Mouse (Mus musculus) G1E-ER4 (cell line): ENCODE measurements at regions not wholly inside any gene's neighbourhood (a gene's known extent, or its start where the extent isn't known, plus 50 kb on each side); places are given as distances from the start of the nearest gene placed in this dataset.

Experiments used
- GATA1 ChIP-seq: IDR thresholded peaks from one replicate; pipeline ENCODE4 v1.8.0; 2012; ENCODE audit warnings: low read length, inconsistent platforms

- TF ChIP-seq GATA1: no peak
These were observed 65.7 kb upstream of the Acsl4 start for GRCm38 (mm10) chrX:142456022-142456421.

GRCm38 (mm10) chrX:142464174-142464573, 73.8 kb upstream of the Acsl4 start:
- no peak for TF ChIP-seq GATA1

- no peak for TF ChIP-seq GATA1
These were observed 74.4 kb upstream of the Acsl4 start for GRCm38 (mm10) chrX:142464756-142465155.

GRCm38 (mm10) chrX:142467850-142468256, 77.5 kb upstream of the Acsl4 start:
- TF ChIP-seq GATA1: no peak

GRCm38 (mm10) chrX:142468388-142468787, 78.1 kb upstream of the Acsl4 start:
- TF ChIP-seq GATA1: no peak

- no peak for TF ChIP-seq GATA1
These were observed 78.8 kb upstream of the Acsl4 start for GRCm38 (mm10) chrX:142469048-142469634.

- TF ChIP-seq GATA1: no peak
These were observed 79.7 kb upstream of the Acsl4 start for GRCm38 (mm10) chrX:142470083-142470482.

GRCm38 (mm10) chrX:142481203-142481815, 91.0 kb upstream of the Acsl4 start:
- TF ChIP-seq GATA1: no peak

- TF ChIP-seq GATA1: no peak
These were observed 97.7 kb upstream of the Acsl4 start for GRCm38 (mm10) chrX:142488078-142488477.

- no peak for TF ChIP-seq GATA1
These were observed 99.9 kb upstream of the Acsl4 start for GRCm38 (mm10) chrX:142490093-142490717.

- TF ChIP-seq GATA1: no peak
These were observed 110.8 kb upstream of the Acsl4 start for GRCm38 (mm10) chrX:142501094-142501493.

GRCm38 (mm10) chrX:142504962-142505361, 114.6 kb upstream of the Acsl4 start:
- no peak for TF ChIP-seq GATA1

GRCm38 (mm10) chrX:142507475-142507874, 117.1 kb upstream of the Acsl4 start:
- peak; percentile 23 for TF ChIP-seq GATA1

- TF ChIP-seq GATA1: no peak
These were observed 126.2 kb upstream of the Acsl4 start for GRCm38 (mm10) chrX:142516406-142517131.

GRCm38 (mm10) chrX:142517205-142517604, 126.9 kb upstream of the Acsl4 start:
- no peak for TF ChIP-seq GATA1

- no peak for TF ChIP-seq GATA1
These were observed 130.7 kb upstream of the Acsl4 start for GRCm38 (mm10) chrX:142521063-142521462.
